Mouse (Mus musculus) right cerebral cortex, adult 18-20 months (tissue): ENCODE data around the gene Klhl12.
"Not testable (repeated sequence)": the region's sequence is repeated elsewhere in the genome, so short reads cannot be mapped to it uniquely, and the experiment has no call there.

Experiments used
- DNase-seq: peaks from one replicate; pipeline ENCODE4 v3.0.0; 2022; ENCODE audit warnings: mixed read lengths

Gene Klhl12

GRCm38 (mm10) chr1:134516491-134517198, 61.3 kb downstream of the Klhl12 start:
- DNase-seq: no peak

- not testable (repeated sequence) for DNase-seq
These were observed 62.5 kb downstream of the Klhl12 start for GRCm38 (mm10) chr1:134517841-134518240.

GRCm38 (mm10) chr1:134518677-134519076, 63.3 kb downstream of the Klhl12 start:
- peak; percentile 87 for DNase-seq

GRCm38 (mm10) chr1:134519201-134519600, 63.9 kb downstream of the Klhl12 start:
- DNase-seq: not testable (repeated sequence)

- DNase-seq: no peak
These were observed 64.8 kb downstream of the Klhl12 start for GRCm38 (mm10) chr1:134520001-134520721.

- no peak for DNase-seq
These were observed 65.8 kb downstream of the Klhl12 start for GRCm38 (mm10) chr1:134521163-134521562.

GRCm38 (mm10) chr1:134522325-134522724, 67.0 kb downstream of the Klhl12 start:
- DNase-seq: no peak

GRCm38 (mm10) chr1:134524424-134524823, 69.1 kb downstream of the Klhl12 start:
- no peak for DNase-seq

- DNase-seq: no peak
These were observed 69.7 kb downstream of the Klhl12 start for GRCm38 (mm10) chr1:134525015-134525414.

GRCm38 (mm10) chr1:134526752-134527151, 71.4 kb downstream of the Klhl12 start:
- DNase-seq: no peak

GRCm38 (mm10) chr1:134530618-134531017, 75.3 kb downstream of the Klhl12 start:
- peak; percentile 42 for DNase-seq

- not testable (repeated sequence) for DNase-seq
These were observed 78.4 kb downstream of the Klhl12 start for GRCm38 (mm10) chr1:134533710-134534109.

GRCm38 (mm10) chr1:134535054-134535453, 79.7 kb downstream of the Klhl12 start:
- no peak for DNase-seq

- no peak for DNase-seq
These were observed 80.2 kb downstream of the Klhl12 start for GRCm38 (mm10) chr1:134535513-134535912.

GRCm38 (mm10) chr1:134540610-134541009, 85.3 kb downstream of the Klhl12 start:
- no peak for DNase-seq
